ENCODE assay signal across 12 mouse cellular contexts in genomic region chr11:115408266-115408920, GRCm38 (mm10). TPM values are rescaled to one million over a fixed set of nuclear protein-coding genes. Genes with fewer than 3 reads are reported as not detected.
DNase-seq lines count a peak whose midpoint lies in the region; ATAC-seq and TF ChIP-seq lines count a peak whose summit lies in the region.
"Had no signal": no experiment of that assay in that cellular context is flagged by ENCODE, and none has a peak within 500 bp of the region (broad histone marks: within the 10 kb centered on the region; RNA-seq: fewer than 3 reads in every experiment).

No protein-coding gene starts in this region.

- no peak overlapping the region for H3K4me3 ChIP-seq in kidney, postnatal 0 days (replicated peaks; ENCODE audit: low read depth, low read length)
- H3K4me3 ChIP-seq in hindbrain, embryonic 14.5 days (replicated peaks; ENCODE audit: low read length), result no peak overlapping the region
- H3K4me3 ChIP-seq in stomach, embryonic 16.5 days (replicated peaks; ENCODE audit: low read length), result no peak overlapping the region

- peaks cover 8% of the 10 kb centered on the region; the same call in 1 of the 2 replicates for H3K4me1 ChIP-seq in kidney, postnatal 0 days (replicated peaks; ENCODE audit: insufficient read depth, low read length)
- peaks cover 31% of the 10 kb centered on the region for H3K4me1 ChIP-seq in hindbrain, embryonic 14.5 days (replicated peaks; ENCODE audit: control insufficient read depth, insufficient read depth, low read length)
- H3K4me1 ChIP-seq in stomach, embryonic 16.5 days (ENCODE audit: control insufficient read depth, insufficient read depth, low read length), result peaks cover 22% of the 10 kb centered on the region

- no peak overlapping the region for H3K9ac ChIP-seq in kidney, postnatal 0 days (ENCODE audit: low read depth, low read length)
- 0 out of 2 replicates have a peak overlapping the region, but pooled peaks have one; percentile 2 for H3K9ac ChIP-seq in hindbrain, embryonic 14.5 days
- H3K9ac ChIP-seq in stomach, embryonic 16.5 days (ENCODE audit: low read length), result no peak overlapping the region

- no peaks in the 10 kb centered on the region for H3K9me3 ChIP-seq in kidney, postnatal 0 days (replicated peaks; ENCODE audit: low read length)
- no peaks in the 10 kb centered on the region for H3K9me3 ChIP-seq in hindbrain, embryonic 14.5 days (ENCODE audit: control insufficient read depth, low read length)
- H3K9me3 ChIP-seq in stomach, embryonic 16.5 days (replicated peaks; ENCODE audit: control insufficient read depth, low read length), result no peaks in the 10 kb centered on the region

- no peak for ATAC-seq in kidney, postnatal 0 days (replicated peaks; ENCODE audit: low FRiP score, low read depth)
- peak; percentile 7 for ATAC-seq in activated CD4-positive, CD25-positive, alpha-beta regulatory T cell, adult 4 months
- ATAC-seq in hindbrain, embryonic 14.5 days (ENCODE audit: low FRiP score), result no peak
- no peak for ATAC-seq in stomach, embryonic 16.5 days (ENCODE audit: insufficient read depth, low FRiP score)
- ATAC-seq: Patski had no signal

- no peaks in the 10 kb centered on the region for H3K27me3 ChIP-seq in kidney, postnatal 0 days (ENCODE audit: insufficient read depth, low read length)
- H3K27me3 ChIP-seq in hindbrain, embryonic 14.5 days (ENCODE audit: control insufficient read depth, insufficient read depth, low read length), result no peaks in the 10 kb centered on the region
- no peaks in the 10 kb centered on the region for H3K27me3 ChIP-seq in stomach, embryonic 16.5 days (ENCODE audit: control insufficient read depth, insufficient read depth, low read length)
- H3K27me3 ChIP-seq: Patski had no signal

- DNase-seq in kidney, postnatal 0 days (ENCODE audit: low spot score), result no peak
- no peak for DNase-seq in kidney, postnatal 14 days
- DNase-seq in hindbrain, embryonic 14.5 days (ENCODE audit: low spot score), result no peak
- no peak for DNase-seq in adrenal gland, postnatal 36 days
- no peak for DNase-seq in gastrocnemius, postnatal 4 days (ENCODE audit: low spot score in 2 of 2)
- no peak for DNase-seq in right cerebral cortex, postnatal 10 days (ENCODE audit: low spot score in 2 of 2)
- DNase-seq: cerebellum, adult 11-12 months; gastrocnemius, postnatal 14 days had no signal

- WGBS in kidney, postnatal 0 days, result 77% methylated on average over 6 of the region's 6 CpGs
- WGBS in hindbrain, embryonic 14.5 days, result 77% methylated on average over 6 of the region's 6 CpGs
- 75% methylated on average over 6 of the region's 6 CpGs for WGBS in stomach, embryonic 16.5 days

- 0 out of 2 replicates have a peak, but pooled peaks cover 6% of the 10 kb centered on the region for H3K36me3 ChIP-seq in kidney, postnatal 0 days (ENCODE audit: insufficient read depth, low read length)
- H3K36me3 ChIP-seq in hindbrain, embryonic 14.5 days (replicated peaks; ENCODE audit: control insufficient read depth, insufficient read depth), result peaks cover 53% of the 10 kb centered on the region
- H3K36me3 ChIP-seq in stomach, embryonic 16.5 days (ENCODE audit: control insufficient read depth, insufficient read depth, low read length), result 0 out of 2 replicates have a peak, but pooled peaks cover 4% of the 10 kb centered on the region

- TF ChIP-seq CTCF in kidney, postnatal 0 days (IDR thresholded peaks at IDR 0.05; ENCODE audit: low read depth), result 0 out of 2 replicates have a peak, but pooled peaks have one; percentile 22

- H3K27ac ChIP-seq in kidney, postnatal 0 days, result peak overlapping the region; percentile 42; the same call in 1 of the 2 replicates
- peak overlapping the region; percentile 80 for H3K27ac ChIP-seq in hindbrain, embryonic 14.5 days
- H3K27ac ChIP-seq in stomach, embryonic 16.5 days (ENCODE audit: low read length), result peak overlapping the region; percentile 30; the same call in 1 of the 2 replicates

- no peak overlapping the region for H3K4me2 ChIP-seq in kidney, postnatal 0 days (ENCODE audit: low read length)
- no peak overlapping the region for H3K4me2 ChIP-seq in hindbrain, embryonic 14.5 days (replicated peaks)
- H3K4me2 ChIP-seq in stomach, embryonic 16.5 days (ENCODE audit: low read depth, low read length), result no peak overlapping the region

RNA-seq across cellular contexts. Expression of gene Mrpl58, which starts 4.8 kb away (rescaled TPM):
- polyA plus RNA-seq in kidney, postnatal 0 days (2015; fragmentation: Nextera tagmentation; extraction: Ambion mirVana), result 225 and 232 TPM in 2 replicates
- 100 to 1,000 TPM; 206 to 214 TPM for polyA plus RNA-seq in activated CD4-positive, CD25-positive, alpha-beta regulatory T cell, adult 4 months (2017; shearing (Covaris generic))
- polyA plus RNA-seq in hindbrain, embryonic 14.5 days (2014; fragmentation: Nextera tagmentation; extraction: Ambion mirVana), result 196 and 222 TPM in 2 replicates
- polyA plus RNA-seq in stomach, embryonic 16.5 days (2015; fragmentation: Nextera tagmentation; extraction: Ambion mirVana), result 160 and 162 TPM in 2 replicates
- 100 to 1,000 TPM; 147 to 162 TPM for total RNA-seq in adrenal gland, postnatal 36 days (2021)
- total RNA-seq in gastrocnemius, postnatal 4 days (2021), result 10 to 100 TPM; 89.6 to 94.0 TPM

RNA-seq across cellular contexts. Expression of gene Atp5h, which starts 11.4 kb away (rescaled TPM):
- 1,541 and 1,578 TPM in 2 replicates for polyA plus RNA-seq in kidney, postnatal 0 days (2015; fragmentation: Nextera tagmentation; extraction: Ambion mirVana)
- polyA plus RNA-seq in activated CD4-positive, CD25-positive, alpha-beta regulatory T cell, adult 4 months (2017; shearing (Covaris generic)), result 100 to 1,000 TPM; 705 to 855 TPM
- 897 and 1,000 TPM in 2 replicates for polyA plus RNA-seq in hindbrain, embryonic 14.5 days (2014; fragmentation: Nextera tagmentation; extraction: Ambion mirVana)
- 746 and 843 TPM in 2 replicates for polyA plus RNA-seq in stomach, embryonic 16.5 days (2015; fragmentation: Nextera tagmentation; extraction: Ambion mirVana)
- total RNA-seq in adrenal gland, postnatal 36 days (2021), result 100 to 1,000 TPM; 567 to 597 TPM
- total RNA-seq in gastrocnemius, postnatal 4 days (2021), result 100 to 1,000 TPM; 763 to 790 TPM

RNA-seq across cellular contexts. Expression of gene Kctd2, which starts 11.5 kb away (rescaled TPM):
- 19.8 and 22.2 TPM in 2 replicates for polyA plus RNA-seq in kidney, postnatal 0 days (2015; fragmentation: Nextera tagmentation; extraction: Ambion mirVana)
- 10 to 100 TPM in 1 of 2 experiments, 1 to 10 TPM in 1; 6.9 to 12.2 TPM for polyA plus RNA-seq in activated CD4-positive, CD25-positive, alpha-beta regulatory T cell, adult 4 months (2017; shearing (Covaris generic))
- 31.3 and 32.3 TPM in 2 replicates for polyA plus RNA-seq in hindbrain, embryonic 14.5 days (2014; fragmentation: Nextera tagmentation; extraction: Ambion mirVana)
- 3.2 and 3.6 TPM in 2 replicates for polyA plus RNA-seq in stomach, embryonic 16.5 days (2015; fragmentation: Nextera tagmentation; extraction: Ambion mirVana)
- total RNA-seq in adrenal gland, postnatal 36 days (2021), result 10 to 100 TPM; 43.8 to 70.0 TPM
- 10 to 100 TPM; 21.4 to 21.6 TPM for total RNA-seq in gastrocnemius, postnatal 4 days (2021)

RNA-seq across cellular contexts. Expression of gene Cdr2l, which starts 26.7 kb away (rescaled TPM):
- 7.6 and 7.8 TPM in 2 replicates for polyA plus RNA-seq in kidney, postnatal 0 days (2015; fragmentation: Nextera tagmentation; extraction: Ambion mirVana)
- under 1 TPM in 1 of 2 experiments, not detected in 1; 0.12 TPM for polyA plus RNA-seq in activated CD4-positive, CD25-positive, alpha-beta regulatory T cell, adult 4 months (2017; shearing (Covaris generic))
- polyA plus RNA-seq in hindbrain, embryonic 14.5 days (2014; fragmentation: Nextera tagmentation; extraction: Ambion mirVana), result 25.7 and 28.5 TPM in 2 replicates
- polyA plus RNA-seq in stomach, embryonic 16.5 days (2015; fragmentation: Nextera tagmentation; extraction: Ambion mirVana), result 6.1 and 6.6 TPM in 2 replicates
- 100 to 1,000 TPM in 1 of 2 experiments, 10 to 100 TPM in 1; 82.1 to 136 TPM for total RNA-seq in adrenal gland, postnatal 36 days (2021)
- 10 to 100 TPM; 19.4 to 22.2 TPM for total RNA-seq in gastrocnemius, postnatal 4 days (2021)

RNA-seq across cellular contexts. Expression of gene Trim80, which starts 32.0 kb away (rescaled TPM):
- polyA plus RNA-seq in kidney, postnatal 0 days (2015; fragmentation: Nextera tagmentation; extraction: Ambion mirVana), result 0.13 and 0.49 TPM in 2 replicates
- not detected for polyA plus RNA-seq in activated CD4-positive, CD25-positive, alpha-beta regulatory T cell, adult 4 months (2017; shearing (Covaris generic))
- polyA plus RNA-seq in hindbrain, embryonic 14.5 days (2014; fragmentation: Nextera tagmentation; extraction: Ambion mirVana), result not detected in 2 replicates
- polyA plus RNA-seq in stomach, embryonic 16.5 days (2015; fragmentation: Nextera tagmentation; extraction: Ambion mirVana), result 0.22 and 0.26 TPM in 2 replicates
- total RNA-seq in adrenal gland, postnatal 36 days (2021), result under 1 TPM in 1 of 2 experiments, not detected in 1; 0.17 TPM
- not detected for total RNA-seq in gastrocnemius, postnatal 4 days (2021)
- total RNA-seq: gastrocnemius, postnatal 14 days; neutrophil, adult 5-6 weeks had no signal
- polyA plus RNA-seq: Patski had no signal

Comparison
In these comparisons a context has a peak if more than half of its experiments do, and no peak if none do; other contexts are left out.
1. H3K27ac ChIP-seq: peak in every context shown above with its lines; median percentile 80 in hindbrain, embryonic 14.5 days; 42 in kidney, postnatal 0 days; 30 in stomach, embryonic 16.5 days.